Mouse (Mus musculus) thymus, postnatal 36 days (tissue): ENCODE results near the gene Vps11.
A peak's percentile ranks its signal among the peaks of the same experiment; 100 is the strongest.
"Not testable (repeated sequence)": the region's sequence is repeated elsewhere in the genome, so short reads cannot be mapped to it uniquely, and the experiment has no call there.

Source experiments
- DNase-seq, 2 experiments: peaks; one replicate each; pipeline ENCODE4 v3.0.0; 2022; ENCODE audit warnings: mixed read lengths in 2 of 2

The Vps11 gene

DNA sequence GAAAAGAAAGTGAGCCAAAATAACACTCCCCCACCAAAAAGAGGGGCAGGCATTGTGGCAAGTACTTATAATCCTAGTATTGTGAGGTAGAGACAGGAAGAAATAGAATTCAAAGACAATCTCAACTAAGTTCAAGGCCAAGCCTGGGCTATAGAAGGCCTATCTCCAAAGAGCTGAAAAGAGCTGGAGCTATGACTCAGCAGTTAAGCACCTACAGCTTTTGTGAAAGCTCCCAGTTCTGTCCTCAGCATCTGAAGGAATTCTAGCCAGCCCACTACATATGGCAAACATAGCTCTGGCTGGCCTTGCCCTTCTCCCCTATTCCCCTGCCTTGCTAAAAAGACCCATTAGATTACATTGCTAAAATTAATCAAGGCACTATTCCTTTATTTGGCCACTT, 11.9 kb upstream of the Vps11 start:
- DNase-seq, result no peak

DNA sequence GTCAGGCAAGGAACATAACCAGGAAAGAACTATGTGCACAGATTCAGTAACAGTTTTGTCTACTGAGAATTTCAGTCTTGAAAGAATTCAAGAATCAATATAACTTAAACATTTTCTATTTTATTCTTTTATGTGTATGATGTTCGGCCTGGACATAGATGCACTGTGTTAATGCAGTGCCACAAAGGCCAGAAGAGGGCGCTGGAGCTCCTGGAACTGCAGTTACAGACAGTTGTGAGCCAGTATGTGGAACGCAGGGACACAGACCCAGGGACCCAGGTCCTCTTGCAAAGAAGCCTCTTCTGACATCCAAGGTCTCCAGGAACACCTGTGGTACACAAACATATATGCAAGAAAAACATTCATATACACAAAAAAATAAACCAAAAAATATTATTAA, 3.0 kb upstream of the Vps11 start:
- DNase-seq, result peak in 1 of 2 experiments; percentile 28

DNA sequence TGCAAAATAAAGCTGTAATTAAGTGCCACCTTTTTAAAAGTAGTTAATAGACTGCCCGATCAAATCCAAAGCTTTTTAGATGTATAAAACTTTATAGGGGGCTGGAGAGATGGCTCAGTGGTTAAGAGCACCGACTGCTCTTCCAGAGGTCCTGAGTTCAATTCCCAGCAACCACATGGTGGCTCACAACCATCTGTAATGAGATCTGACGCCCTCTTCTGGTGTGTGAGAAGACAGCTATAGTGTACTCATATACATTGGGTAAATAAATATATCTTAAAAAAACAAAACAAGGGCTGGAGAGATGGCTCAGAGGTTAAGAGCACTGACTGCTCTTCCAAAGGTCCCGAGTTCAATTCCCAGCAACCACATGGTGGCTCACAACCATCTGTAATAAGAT, 461 bp upstream of the Vps11 start:
- not testable (repeated sequence) for DNase-seq

DNA sequence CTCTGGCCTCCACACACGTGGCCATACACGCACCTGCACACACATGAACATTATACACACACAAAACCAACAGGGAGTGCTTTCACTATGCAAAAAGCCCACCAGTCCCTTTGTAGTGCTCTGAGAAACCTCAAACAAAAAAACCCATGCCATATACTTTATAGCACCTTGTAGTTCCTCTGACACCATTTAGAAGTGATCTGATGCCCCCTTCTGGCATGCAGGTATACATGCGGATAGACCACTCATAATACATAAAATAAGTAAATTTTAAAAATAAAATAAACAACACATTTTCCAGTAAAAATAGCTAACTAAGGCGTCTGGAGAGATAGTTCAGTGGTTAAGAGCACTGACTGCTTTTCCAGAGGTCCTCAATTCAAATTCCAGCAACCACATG, 4.3 kb downstream of the Vps11 start:
- peak in 1 of 2 experiments; percentile 23 for DNase-seq

DNA sequence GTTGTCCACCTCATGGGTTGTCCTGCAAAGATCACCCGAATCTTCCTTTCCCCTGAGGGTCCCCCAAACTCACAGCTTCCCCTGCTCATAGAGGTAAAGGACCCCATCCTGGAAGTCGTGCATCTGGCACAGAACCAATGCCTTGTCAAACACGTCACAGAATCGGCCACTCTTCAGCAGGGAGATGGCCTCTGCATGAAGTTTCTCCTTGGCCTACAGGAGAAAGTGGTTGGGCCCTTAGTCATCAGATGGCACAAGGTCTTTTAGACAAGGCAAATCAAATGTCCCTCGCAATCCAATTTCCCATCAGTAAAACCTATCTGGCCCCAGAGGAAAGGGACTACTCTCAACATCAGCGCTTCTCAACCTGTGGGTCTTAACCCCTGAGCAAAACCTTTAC, 8.3 kb downstream of the Vps11 start:
- DNase-seq, result no peak

DNA sequence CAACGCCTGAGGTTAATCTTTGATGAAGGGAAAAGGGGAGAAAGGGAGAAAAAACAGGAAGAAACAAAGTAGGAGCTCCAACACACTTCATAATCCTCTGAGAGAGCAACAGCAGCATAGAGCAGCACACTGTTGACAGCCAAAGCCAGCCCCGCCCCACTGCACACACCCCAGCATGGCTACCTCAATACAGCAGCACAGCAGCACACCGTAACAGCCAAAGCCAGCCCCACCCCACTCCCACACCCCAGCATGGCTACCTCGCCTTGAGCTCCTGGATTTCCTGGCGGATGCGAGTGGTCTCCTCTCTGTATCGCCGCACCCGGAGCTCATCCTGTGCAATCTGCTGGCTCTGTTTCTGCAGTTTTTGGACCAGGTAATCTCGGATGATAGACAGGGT, 9.1 kb downstream of the Vps11 start:
- DNase-seq, result no peak

DNA sequence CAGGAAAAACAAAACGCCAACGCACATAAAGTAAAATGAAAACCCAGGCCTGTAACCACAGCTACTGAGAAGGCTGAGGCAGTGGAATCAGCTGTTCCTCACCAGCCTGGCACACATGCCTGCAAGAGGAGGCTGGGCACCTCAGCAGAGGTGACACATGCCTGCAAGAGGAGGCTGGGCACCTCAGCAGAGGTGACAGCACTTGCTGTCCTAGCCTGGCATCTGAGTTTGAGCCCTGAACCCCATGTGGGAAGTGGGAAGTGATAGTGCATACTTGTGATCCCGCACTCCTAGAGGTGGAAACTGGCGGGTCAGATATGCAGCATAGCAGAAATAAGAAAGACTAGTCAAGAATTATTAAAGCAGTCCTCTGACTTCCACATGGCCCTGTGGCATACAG, 10.1 kb downstream of the Vps11 start:
- no peak for DNase-seq

DNA sequence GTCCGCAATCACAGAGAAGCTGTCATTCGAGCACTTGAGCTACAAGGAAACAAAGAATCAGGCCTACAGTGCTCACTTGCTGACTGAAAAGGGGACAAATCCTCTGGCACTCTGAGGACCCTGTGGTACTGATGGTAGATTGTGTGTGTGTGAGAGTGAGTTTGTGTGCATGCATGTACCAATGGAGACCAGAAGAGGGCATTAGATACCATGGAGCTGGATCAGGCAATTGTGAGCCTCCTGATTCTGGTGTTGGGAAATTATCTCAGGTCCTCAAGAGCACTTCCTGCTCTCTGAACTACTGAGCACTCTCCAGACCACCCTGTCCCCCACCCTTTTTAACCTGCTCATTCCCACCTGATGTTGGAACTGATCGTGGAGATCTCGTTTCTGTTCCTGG, 12.9 kb downstream of the Vps11 start:
- DNase-seq, result no peak

DNA sequence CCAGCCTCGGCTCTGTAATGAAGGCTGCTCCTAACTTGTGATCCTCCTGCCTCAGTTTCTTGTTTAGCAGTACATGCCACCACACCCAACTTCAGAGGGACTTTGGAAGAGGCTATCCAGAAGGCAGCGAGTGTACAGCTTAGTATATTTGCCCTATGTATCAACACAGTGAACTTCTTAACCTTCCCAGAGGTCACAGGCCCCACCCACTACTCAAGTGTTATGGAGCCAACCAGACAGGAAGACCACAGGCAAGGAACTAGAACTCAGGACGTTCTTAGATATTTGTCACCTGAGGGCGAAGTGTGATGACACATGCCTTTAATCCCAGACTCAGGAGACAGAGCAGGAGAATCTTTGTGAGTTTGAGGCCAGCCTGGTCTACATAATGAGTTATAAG, 13.8 kb downstream of the Vps11 start:
- DNase-seq, result no peak

DNA sequence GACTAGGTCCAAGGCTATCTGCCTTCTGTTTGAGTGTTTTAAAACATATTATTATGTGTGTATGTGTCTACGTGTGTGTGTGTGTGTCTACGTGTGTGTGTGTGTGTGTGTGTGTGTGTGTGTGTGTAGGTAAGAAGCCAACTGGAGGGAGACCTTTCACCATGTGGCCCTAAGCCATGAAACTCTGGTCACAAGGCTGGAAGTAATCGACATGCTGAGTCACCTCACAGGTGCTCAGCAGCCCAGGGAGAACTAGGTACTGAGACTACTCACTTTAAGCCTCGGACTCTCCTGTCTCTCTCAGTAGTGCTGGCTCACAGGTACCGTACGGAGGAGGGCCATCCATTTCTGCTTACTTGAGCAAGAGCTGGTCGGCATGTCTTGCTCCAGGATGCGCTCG, 14.3 kb downstream of the Vps11 start:
- DNase-seq, result no peak

DNA sequence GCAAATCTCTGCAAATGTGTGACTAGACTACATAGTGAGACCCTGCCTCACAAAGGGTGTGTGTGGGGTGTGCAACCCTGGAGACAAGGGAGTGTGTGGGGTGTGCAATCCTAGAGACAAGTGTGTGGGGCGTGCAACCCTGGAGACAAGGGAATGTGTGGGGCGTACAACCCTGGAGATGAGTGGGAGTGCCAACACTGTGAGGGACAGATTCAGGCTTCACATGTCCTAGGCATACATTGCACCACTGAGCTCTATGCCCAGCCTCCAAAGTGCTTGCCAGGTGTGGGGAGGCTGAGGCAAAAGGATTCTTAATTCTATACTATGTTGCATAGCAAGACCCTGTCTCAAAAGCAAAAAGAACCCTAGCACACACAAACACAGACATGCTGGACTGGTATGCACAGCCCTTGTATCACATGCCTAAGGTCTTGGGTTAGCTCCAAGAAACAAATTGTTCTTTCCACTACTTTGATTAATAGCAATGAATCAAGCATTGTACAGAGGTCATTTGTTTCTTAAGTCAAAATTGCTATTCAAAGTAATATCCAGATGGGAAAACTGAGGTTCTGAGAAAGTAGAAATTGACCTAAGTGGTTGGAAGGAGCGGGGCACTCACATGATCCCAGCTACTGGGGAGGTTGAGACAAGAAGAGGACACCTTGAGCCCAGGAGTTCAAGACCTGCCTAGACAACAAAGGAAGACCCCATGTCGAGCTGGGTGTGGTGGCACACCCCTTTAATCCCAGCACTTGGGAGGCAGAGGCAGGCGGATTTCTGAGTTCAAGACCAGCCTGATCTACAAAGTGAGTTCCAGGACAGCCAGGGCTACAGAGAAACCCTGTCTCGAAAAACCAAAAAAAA, 15.7 kb downstream of the Vps11 start:
- no peak for DNase-seq

DNA sequence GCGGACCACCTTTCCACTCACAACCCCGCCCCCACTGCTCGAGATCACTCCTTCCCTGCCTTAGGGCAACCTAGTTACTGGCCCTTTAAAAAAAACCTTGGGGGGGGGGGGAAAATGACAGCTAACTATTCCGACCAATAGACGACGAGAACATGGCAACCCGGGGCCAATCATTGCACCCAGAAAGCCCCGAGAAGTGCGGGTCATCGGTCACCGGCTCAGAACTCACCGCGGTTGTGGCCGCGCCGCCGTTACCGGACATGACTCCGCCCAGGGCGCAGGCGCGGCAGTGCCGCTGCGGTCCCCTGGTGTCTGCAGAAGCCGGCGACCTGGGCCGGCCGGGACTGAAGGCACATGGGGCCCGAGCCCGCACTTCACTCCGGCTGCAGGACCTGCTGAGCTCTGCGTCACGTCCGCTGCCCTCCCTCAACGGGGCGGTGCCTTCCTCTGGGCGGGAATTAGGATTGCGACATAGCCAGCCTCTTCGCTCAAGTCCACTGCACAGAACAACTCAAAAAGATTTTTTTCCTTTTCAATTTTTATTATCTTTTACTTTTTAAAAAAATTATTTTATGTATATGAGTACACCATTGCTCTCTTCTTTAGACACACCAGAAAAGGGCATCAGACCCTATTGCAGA, 17.6 kb downstream of the Vps11 start, which contains the start of gene Hmbs:
Hmbs (minus strand) TSS at position 448 of the 641 bp plus-strand sequence.
- peak; percentile 87 for DNase-seq

DNA sequence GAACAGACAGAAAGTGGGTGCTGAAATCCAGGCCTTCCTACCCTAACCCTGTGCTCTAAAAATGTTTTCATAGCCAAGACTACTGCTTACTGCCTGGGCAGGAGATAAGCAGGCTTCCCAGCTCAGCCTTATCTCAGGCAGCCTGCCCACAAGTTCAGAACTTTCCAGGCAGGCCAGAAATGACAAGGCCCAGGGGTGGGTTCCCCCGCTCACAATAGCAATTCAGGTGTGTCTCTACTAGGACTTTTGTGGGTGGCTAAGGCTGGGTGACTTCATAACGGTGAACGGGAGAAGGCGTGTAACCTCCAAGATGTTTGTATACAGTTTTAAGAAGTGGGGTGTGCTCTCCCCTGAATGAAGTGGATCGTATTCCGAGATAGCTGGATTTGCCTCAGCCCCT, 18.2 kb downstream of the Vps11 start:
- no peak for DNase-seq

DNA sequence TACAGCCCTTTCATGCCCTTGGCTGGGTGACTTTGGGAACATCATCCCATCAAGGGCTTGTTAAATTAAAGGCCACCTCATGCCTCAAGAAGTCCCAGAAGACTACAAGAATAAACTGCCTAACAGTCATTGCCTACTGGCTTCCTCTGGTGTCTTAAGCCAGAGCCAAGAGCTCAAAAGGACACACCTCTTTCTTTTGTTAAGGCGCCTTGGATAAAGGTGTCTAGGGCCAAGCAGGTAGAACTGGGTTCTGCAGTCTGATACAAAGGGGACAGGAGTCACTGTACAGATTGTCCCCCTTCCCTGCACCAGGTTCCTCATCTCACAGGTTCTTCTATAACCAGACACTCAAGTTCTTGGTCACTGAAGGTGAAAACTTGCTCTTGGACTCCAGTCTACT, 18.9 kb downstream of the Vps11 start:
- no peak for DNase-seq

DNA sequence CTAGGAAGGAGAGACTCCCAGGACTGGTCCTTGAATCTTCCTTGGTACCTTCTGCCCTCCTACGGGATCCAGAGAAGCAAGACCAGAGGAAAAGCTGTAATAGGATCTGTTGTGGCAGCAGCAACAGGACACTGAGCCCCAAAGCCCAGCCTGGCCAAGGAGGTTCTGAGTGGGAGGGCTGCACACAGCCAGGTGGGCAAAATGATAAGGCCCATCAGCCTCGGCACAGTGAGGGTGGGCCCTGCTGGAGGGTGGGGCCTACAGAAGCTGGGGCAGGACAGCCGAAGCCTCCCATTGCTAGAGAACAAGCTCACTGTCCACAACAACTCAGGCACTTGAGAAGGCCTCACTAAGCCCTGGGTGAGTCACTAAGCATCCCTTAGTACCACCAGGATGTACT, 19.3 kb downstream of the Vps11 start:
- DNase-seq, result no peak

DNA sequence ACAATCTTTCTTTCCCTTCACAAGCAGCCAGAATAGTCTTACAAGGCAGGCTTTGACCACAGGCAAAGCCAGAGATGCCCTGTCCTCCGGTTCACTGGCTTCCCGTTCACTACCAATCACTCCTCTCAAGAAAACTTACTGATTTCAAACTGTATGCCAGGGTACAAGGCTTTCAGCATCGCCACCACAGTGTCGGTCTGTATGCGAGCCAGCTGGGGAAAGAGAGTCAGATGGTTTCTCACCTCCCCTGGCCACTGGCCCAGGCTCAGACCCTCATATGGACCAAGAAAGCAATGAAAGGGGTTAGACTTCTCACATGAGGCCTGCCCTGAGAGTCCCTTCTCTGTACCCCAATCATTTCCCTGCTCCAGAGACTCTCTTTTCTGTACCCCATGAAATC, 20.0 kb downstream of the Vps11 start:
- no peak for DNase-seq

DNA sequence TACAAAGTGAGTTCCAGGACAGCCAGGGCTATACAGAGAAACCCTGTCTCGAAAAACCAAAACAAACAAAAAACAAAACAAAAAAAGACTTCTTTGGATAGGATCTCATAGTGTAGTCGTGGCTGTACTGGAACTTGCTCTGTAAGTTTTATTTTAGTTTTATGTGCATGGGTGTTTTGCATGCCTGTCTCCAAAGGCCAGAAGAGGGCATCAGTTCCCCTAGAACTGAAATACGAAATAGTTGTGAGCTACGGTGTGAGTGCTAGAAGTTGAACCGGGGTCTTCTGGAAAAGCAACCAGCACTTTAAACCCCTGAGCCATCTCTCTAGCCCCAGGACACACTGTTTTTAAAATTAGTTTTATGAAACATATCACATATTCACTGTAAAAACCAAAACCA, 22.9 kb downstream of the Vps11 start:
- DNase-seq, result no peak

DNA sequence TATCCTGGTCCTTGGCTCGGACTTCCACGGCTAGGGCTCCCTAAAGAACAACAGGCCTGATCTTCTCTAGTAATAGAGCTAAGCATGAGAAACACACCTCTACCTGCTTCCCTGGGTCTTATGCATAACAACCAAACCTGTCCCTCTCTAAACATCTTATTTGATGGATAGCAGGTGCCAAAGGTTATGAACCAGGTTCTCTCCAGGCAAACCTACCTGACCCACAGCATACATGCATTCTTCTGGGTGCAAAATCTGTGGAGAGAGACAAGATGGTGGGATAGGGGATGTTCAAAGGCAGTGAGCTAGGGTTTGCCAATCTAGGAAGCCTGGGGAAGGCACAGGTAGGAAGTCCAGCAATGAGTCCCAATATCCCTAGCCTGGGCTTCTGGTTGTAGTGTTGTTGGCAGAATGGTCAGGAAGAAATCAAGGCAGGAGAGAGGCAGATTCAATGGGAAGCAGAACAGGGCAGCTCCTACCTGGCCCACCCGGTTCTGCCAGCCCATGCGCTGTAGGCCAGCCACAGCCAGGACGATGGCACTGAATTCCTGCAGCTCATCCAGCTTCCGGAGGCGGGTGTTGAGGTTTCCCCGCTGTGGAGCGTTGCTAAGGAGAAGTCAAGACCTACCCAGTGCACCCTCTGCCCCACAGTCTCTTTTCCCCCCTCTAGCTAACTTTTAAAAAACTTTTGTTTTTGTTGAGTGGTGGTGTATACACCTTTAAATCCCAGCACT, 23.9 kb downstream of the Vps11 start:
- no peak for DNase-seq

DNA sequence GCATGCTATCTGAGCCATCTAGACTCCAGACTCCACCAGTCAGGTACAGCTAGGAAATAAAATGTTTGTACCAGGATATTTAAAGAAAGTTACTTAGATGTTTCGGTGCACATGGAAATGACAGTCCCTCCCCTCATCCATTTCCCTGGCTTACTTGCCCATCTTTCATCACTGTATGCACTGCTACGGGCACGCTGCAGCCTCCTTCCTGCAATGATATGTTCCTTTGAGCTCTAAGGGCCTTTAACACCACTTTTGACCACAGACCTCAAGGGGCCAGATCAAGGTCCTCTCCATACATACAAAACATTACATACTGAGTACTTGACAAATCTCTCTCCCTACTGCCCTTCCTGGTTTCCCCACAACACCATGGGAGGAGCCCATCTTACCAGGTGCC, 24.5 kb downstream of the Vps11 start:
- DNase-seq, result no peak

DNA sequence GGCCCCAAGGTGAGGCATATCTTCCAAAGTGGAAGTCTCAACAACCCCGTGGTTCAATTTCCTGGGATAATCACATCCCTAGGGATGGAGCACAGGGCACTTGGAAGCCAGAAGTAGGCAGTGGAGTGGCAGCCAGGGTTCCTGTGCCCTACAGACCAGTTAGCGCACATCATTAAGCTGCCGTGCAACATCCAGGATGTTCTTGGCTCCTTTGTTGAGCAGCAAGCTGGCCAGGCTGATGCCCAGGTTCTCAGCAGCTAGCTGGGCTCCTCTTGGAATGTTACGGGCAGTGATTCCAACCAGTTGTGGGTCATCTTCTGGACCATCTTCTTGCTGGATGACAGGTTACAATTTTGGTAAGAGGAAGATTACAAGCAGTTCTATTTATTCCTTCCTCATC, 25.0 kb downstream of the Vps11 start:
- DNase-seq, result not testable (repeated sequence)

DNA sequence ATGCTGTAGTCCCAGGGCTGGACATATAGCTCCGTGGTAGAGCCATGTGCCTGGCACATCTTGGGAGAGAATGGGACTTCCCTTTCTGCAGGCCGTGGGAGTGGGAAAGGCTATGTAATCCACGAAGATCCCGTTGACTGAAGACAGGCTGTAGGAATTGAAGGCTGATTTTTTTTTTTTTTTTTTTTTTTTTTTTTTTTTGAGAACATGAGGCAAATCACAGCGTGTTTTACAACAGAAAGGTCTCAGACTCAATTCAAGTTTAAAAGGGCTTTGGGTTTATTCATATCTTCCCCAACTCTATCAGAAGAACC, 25.4 kb downstream of the Vps11 start:
- DNase-seq, result no peak

DNA sequence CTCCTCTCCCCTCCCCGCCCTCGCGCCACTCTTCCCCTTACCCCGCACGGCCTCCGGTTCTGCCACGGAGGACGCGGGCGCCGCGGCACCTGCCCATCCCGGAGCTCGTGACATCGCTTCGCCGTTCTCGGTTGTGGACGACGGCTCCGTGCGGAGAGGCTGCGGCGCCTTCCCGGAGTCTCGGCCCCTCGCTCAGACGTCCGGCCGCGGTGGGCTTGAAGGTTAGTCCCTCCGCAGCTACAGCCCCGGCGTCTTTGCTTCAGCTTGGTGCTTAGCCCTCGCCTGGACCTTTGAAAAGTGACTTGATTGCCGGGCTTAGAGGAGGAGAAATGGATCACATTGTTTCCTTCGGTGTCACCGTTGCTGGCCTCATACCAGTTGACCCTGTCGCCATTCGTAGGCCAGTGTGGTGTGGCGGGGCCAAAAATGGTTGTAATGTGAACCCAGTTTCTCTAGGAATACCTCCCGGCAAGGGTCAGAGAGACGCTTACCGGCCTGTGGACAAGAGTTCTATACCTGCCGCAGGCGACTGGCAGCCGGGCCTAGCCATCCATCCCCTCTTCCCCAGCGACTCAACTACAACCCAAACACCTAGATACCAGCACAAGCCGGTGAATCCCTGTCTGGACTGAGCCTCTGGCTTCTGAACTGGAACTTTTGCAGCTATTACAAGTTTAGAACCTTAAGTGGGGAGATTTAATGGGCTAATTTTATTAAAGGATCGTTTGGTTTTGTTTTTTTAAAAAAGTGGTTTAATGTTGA, 26.0 kb downstream of the Vps11 start:
- DNase-seq, result peak; percentile 23 to 29
